Mouse (Mus musculus) testis, adult 2 months (tissue): ENCODE data around the gene Tpbg.

ENCODE experiments used
- CTCF ChIP-seq: fragments of 200-500 bp; IDR thresholded peaks from 2 replicates; pipeline ENCODE4 v1.5.1; 2012; ENCODE audit warnings: low read depth, mild to moderate bottlenecking, inconsistent platforms, low read length, moderate library complexity; ENCODE audit not compliant: control insufficient read depth, insufficient read depth, insufficient replicate concordance
- POLR2A ChIP-seq: fragments of 200-500 bp; IDR thresholded peaks from 2 replicates; pipeline ENCODE4 v1.6.1; 2012; ENCODE audit warnings: low read depth, mild to moderate bottlenecking, inconsistent platforms, low read length, moderate library complexity; ENCODE audit not compliant: control insufficient read depth

- no peak for TF ChIP-seq POLR2A
- no peak for TF ChIP-seq CTCF
Measured at GRCm38 (mm10) chr9:85802563-85802962, 39.6 kb upstream of the Tpbg start.
